Mouse (Mus musculus): Measurements from ENCODE around the gene Eme1. TPM values are rescaled to one million over a fixed set of nuclear protein-coding genes. Genes with fewer than 3 reads are reported as not detected.
"Not testable (repeated sequence)": the region's sequence is repeated elsewhere in the genome, so short reads cannot be mapped to it uniquely, and the experiment has no call there.

The Eme1 gene
- polyA plus RNA-seq, 1 experiment from 2014 or later: 3.5 TPM

- Histone ChIP-seq H3K9me3 (ENCODE audit: control insufficient read depth, low read length) (no peaks in the 10 kb centered on the region), H3K4me1 (ENCODE audit: control insufficient read depth, insufficient read depth, low read depth, low read length) (no peaks in the 10 kb centered on the region), H3K27me3 (replicated peaks; ENCODE audit: control insufficient read depth, insufficient read depth, low read length) (no peaks in the 10 kb centered on the region), H3K9ac (ENCODE audit: low read depth, low read length) (no peak overlapping the region), H3K27ac (ENCODE audit: low read depth, low read length) (no peak overlapping the region), H3K4me2 (ENCODE audit: low read length) (no peak overlapping the region), H3K36me3 (ENCODE audit: control insufficient read depth, insufficient read depth, low read length) (peaks cover 53% of the 10 kb centered on the region), H3K4me3 (ENCODE audit: low read length) (no peak overlapping the region)
- 92% methylated on average over 6 of the region's 6 CpGs for WGBS
- no peak for ATAC-seq
Observed at GRCm38 (mm10) chr11:94665281-94665680, 11.5 kb upstream of the Eme1 start.

- no peaks in the 10 kb centered on the region for H3K9me3 ChIP-seq (ENCODE audit: control insufficient read depth, low read length)
- no peaks in the 10 kb centered on the region for H3K4me1 ChIP-seq (ENCODE audit: control insufficient read depth, insufficient read depth, low read depth, low read length)
- no peak overlapping the region for H3K27ac ChIP-seq (ENCODE audit: low read depth, low read length)
- 82% methylated on average over 1 of the region's 1 CpGs for WGBS
- no peaks in the 10 kb centered on the region for H3K27me3 ChIP-seq (replicated peaks; ENCODE audit: control insufficient read depth, insufficient read depth, low read length)
- H3K4me2 ChIP-seq (ENCODE audit: low read length): no peak overlapping the region
- H3K36me3 ChIP-seq (ENCODE audit: control insufficient read depth, insufficient read depth, low read length): peaks cover 29% of the 10 kb centered on the region
- ATAC-seq: no peak
- no peak overlapping the region for H3K4me3 ChIP-seq (ENCODE audit: low read length)
- H3K9ac ChIP-seq (ENCODE audit: low read depth, low read length): no peak overlapping the region
Observed at GRCm38 (mm10) chr11:94661344-94661743, 7.6 kb upstream of the Eme1 start.

GRCm38 (mm10) chr11:94652973-94653372, 791 bp downstream of the Eme1 start:
- Histone ChIP-seq H3K4me3 (ENCODE audit: low read length) (peak overlapping the region; percentile 48), H3K4me2 (ENCODE audit: low read length) (peak overlapping the region; percentile 69), H3K4me1 (ENCODE audit: control insufficient read depth, insufficient read depth, low read depth, low read length) (peaks cover 11% of the 10 kb centered on the region), H3K36me3 (ENCODE audit: control insufficient read depth, insufficient read depth, low read length) (no peaks in the 10 kb centered on the region; the same call in 1 of the 2 replicates), H3K27me3 (replicated peaks; ENCODE audit: control insufficient read depth, insufficient read depth, low read length) (no peaks in the 10 kb centered on the region), H3K9me3 (ENCODE audit: control insufficient read depth, low read length) (no peaks in the 10 kb centered on the region), H3K27ac (ENCODE audit: low read depth, low read length) (no peak overlapping the region), H3K9ac (ENCODE audit: low read depth, low read length) (no peak overlapping the region)
- no peak for ATAC-seq
- WGBS: 49% methylated on average over 8 of the region's 8 CpGs

GRCm38 (mm10) chr11:94651241-94651640, 2.5 kb downstream of the Eme1 start:
- H3K4me1 ChIP-seq (ENCODE audit: control insufficient read depth, insufficient read depth, low read depth, low read length): peaks cover 11% of the 10 kb centered on the region
- 95% methylated on average over 5 of the region's 7 CpGs for WGBS
- H3K4me2 ChIP-seq (ENCODE audit: low read length); ATAC-seq; H3K36me3 ChIP-seq (ENCODE audit: control insufficient read depth, insufficient read depth, low read length); H3K27ac ChIP-seq (ENCODE audit: low read depth, low read length); H3K4me3 ChIP-seq (ENCODE audit: low read length); H3K27me3 ChIP-seq (replicated peaks; ENCODE audit: control insufficient read depth, insufficient read depth, low read length); H3K9me3 ChIP-seq (ENCODE audit: control insufficient read depth, low read length); H3K9ac ChIP-seq (ENCODE audit: low read depth, low read length): not testable (repeated sequence)

GRCm38 (mm10) chr11:94646457-94646856, 7.3 kb downstream of the Eme1 start:
- WGBS: 94% methylated on average over 4 of the region's 4 CpGs
- no peak for ATAC-seq
- Histone ChIP-seq H3K4me3 (ENCODE audit: low read length) (no peak overlapping the region), H3K9me3 (ENCODE audit: control insufficient read depth, low read length) (no peaks in the 10 kb centered on the region), H3K36me3 (ENCODE audit: control insufficient read depth, insufficient read depth, low read length) (peaks cover 27% of the 10 kb centered on the region), H3K9ac (ENCODE audit: low read depth, low read length) (no peak overlapping the region), H3K4me2 (ENCODE audit: low read length) (no peak overlapping the region), H3K27ac (ENCODE audit: low read depth, low read length) (no peak overlapping the region), H3K4me1 (ENCODE audit: control insufficient read depth, insufficient read depth, low read depth, low read length) (no peaks in the 10 kb centered on the region), H3K27me3 (replicated peaks; ENCODE audit: control insufficient read depth, insufficient read depth, low read length) (no peaks in the 10 kb centered on the region)

GRCm38 (mm10) chr11:94644461-94645219, 9.1 kb downstream of the Eme1 start:
- 87% methylated on average over 8 of the region's 8 CpGs for WGBS
- Histone ChIP-seq H3K36me3 (ENCODE audit: control insufficient read depth, insufficient read depth, low read length) (peaks cover 37% of the 10 kb centered on the region), H3K4me2 (ENCODE audit: low read length) (no peak overlapping the region), H3K4me3 (ENCODE audit: low read length) (no peak overlapping the region), H3K27me3 (replicated peaks; ENCODE audit: control insufficient read depth, insufficient read depth, low read length) (no peaks in the 10 kb centered on the region), H3K9me3 (ENCODE audit: control insufficient read depth, low read length) (no peaks in the 10 kb centered on the region), H3K9ac (ENCODE audit: low read depth, low read length) (no peak overlapping the region), H3K27ac (ENCODE audit: low read depth, low read length) (no peak overlapping the region), H3K4me1 (ENCODE audit: control insufficient read depth, insufficient read depth, low read depth, low read length) (no peaks in the 10 kb centered on the region)
- no peak for ATAC-seq

GRCm38 (mm10) chr11:94634431-94634830, 19.3 kb downstream of the Eme1 start:
- Histone ChIP-seq H3K9me3 (ENCODE audit: control insufficient read depth, low read length) (no peaks in the 10 kb centered on the region), H3K27ac (ENCODE audit: low read depth, low read length) (no peak overlapping the region), H3K4me2 (ENCODE audit: low read length) (no peak overlapping the region), H3K4me3 (ENCODE audit: low read length) (no peak overlapping the region), H3K27me3 (replicated peaks; ENCODE audit: control insufficient read depth, insufficient read depth, low read length) (no peaks in the 10 kb centered on the region), H3K9ac (ENCODE audit: low read depth, low read length) (no peak overlapping the region), H3K36me3 (ENCODE audit: control insufficient read depth, insufficient read depth, low read length) (peaks cover 58% of the 10 kb centered on the region), H3K4me1 (ENCODE audit: control insufficient read depth, insufficient read depth, low read depth, low read length) (peaks cover 6% of the 10 kb centered on the region)
- ATAC-seq: no peak
- WGBS: 92% methylated on average over 5 of the region's 5 CpGs

- no peak overlapping the region for H3K4me2 ChIP-seq (ENCODE audit: low read length)
- no peaks in the 10 kb centered on the region for H3K9me3 ChIP-seq (ENCODE audit: control insufficient read depth, low read length)
- H3K4me1 ChIP-seq (ENCODE audit: control insufficient read depth, insufficient read depth, low read depth, low read length): peaks cover 6% of the 10 kb centered on the region
- H3K27ac ChIP-seq (ENCODE audit: low read depth, low read length): no peak overlapping the region
- H3K4me3 ChIP-seq (ENCODE audit: low read length): no peak overlapping the region
- peaks cover 45% of the 10 kb centered on the region for H3K36me3 ChIP-seq (ENCODE audit: control insufficient read depth, insufficient read depth, low read length)
- H3K9ac ChIP-seq (ENCODE audit: low read depth, low read length): no peak overlapping the region
- no peak for ATAC-seq
- WGBS: 90% methylated on average over 8 of the region's 8 CpGs
- no peaks in the 10 kb centered on the region for H3K27me3 ChIP-seq (replicated peaks; ENCODE audit: control insufficient read depth, insufficient read depth, low read length)
Observed at GRCm38 (mm10) chr11:94632988-94633387, 20.8 kb downstream of the Eme1 start.

- Histone ChIP-seq H3K27me3 (replicated peaks; ENCODE audit: control insufficient read depth, insufficient read depth, low read length) (no peaks in the 10 kb centered on the region), H3K4me1 (ENCODE audit: control insufficient read depth, insufficient read depth, low read depth, low read length) (peaks cover 6% of the 10 kb centered on the region), H3K9me3 (ENCODE audit: control insufficient read depth, low read length) (no peaks in the 10 kb centered on the region), H3K9ac (ENCODE audit: low read depth, low read length) (no peak overlapping the region), H3K36me3 (ENCODE audit: control insufficient read depth, insufficient read depth, low read length) (peaks cover 37% of the 10 kb centered on the region), H3K4me3 (ENCODE audit: low read length) (no peak overlapping the region), H3K27ac (ENCODE audit: low read depth, low read length) (no peak overlapping the region), H3K4me2 (ENCODE audit: low read length) (no peak overlapping the region)
- WGBS: 96% methylated on average over 5 of the region's 5 CpGs
- no peak for ATAC-seq
Observed at GRCm38 (mm10) chr11:94631969-94632368, 21.8 kb downstream of the Eme1 start.
